Mouse (Mus musculus) cerebellum, adult 2 months (tissue): ENCODE measurements at regions not wholly inside any gene's neighbourhood (a gene's known extent, or its start where the extent isn't known, plus 50 kb on each side); places are given as distances from the start of the nearest gene placed in this dataset.

ENCODE experiments used
- CTCF ChIP-seq: fragments of 200-500 bp; IDR thresholded peaks from 2 replicates; pipeline ENCODE4 v1.5.1; 2011; ENCODE audit warnings: low read depth, mild to moderate bottlenecking, control low read depth, low read length, moderate library complexity, borderline replicate concordance; ENCODE audit not compliant: insufficient read depth
- POLR2A ChIP-seq: fragments of 200-500 bp; IDR thresholded peaks from 2 replicates; pipeline ENCODE4 v1.6.1; 2011; ENCODE audit warnings: low read length, control low read depth, borderline replicate concordance; ENCODE audit not compliant: insufficient read depth

GRCm38 (mm10) chr14:46004078-46004477 lies 346.1 kb upstream of the Ddhd1 start:
- TF ChIP-seq POLR2A (no peak), CTCF (no peak)
